In the genomic region with DNA sequence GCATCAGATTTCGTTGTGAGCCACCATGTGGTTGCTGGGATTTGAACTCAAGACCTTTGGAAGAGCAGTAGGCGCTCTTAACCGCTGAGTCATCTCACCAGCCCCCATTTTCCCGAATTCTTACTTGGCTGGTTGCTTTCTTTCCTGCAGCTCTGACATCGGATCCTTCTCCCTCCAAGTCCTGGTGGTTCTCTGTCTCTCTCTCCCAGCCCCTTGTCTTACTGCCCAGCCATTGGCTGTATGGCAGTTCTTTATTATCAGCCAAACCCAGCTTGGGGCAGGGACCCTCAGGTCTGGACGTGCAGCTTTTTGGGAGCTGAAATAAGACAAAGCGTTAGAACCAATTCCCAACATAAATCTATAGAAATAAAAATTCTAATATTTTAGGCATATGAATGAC, we compare ENCODE assay signal across 23 mouse cellular contexts. TPM values are rescaled to one million over a fixed set of nuclear protein-coding genes. Genes with fewer than 3 reads are reported as not detected.
A peak's percentile ranks its signal among the peaks of the same experiment; 100 is the strongest.
DNase-seq lines count a peak whose midpoint lies in the region; ATAC-seq lines count a peak whose summit lies in the region.
"Had no signal": no experiment of that assay in that cellular context is flagged by ENCODE, and none has a peak within 500 bp of the region (broad histone marks: within the 10 kb centered on the region; RNA-seq: fewer than 3 reads in every experiment).

No protein-coding gene starts in this region.

- H3K4me3 ChIP-seq in megakaryocyte, embryonic 14.5 days (replicated peaks), result peak overlapping the region; percentile 50
- H3K4me3 ChIP-seq in liver, embryonic 15.5 days (replicated peaks), result no peak overlapping the region
- no peak overlapping the region for H3K4me3 ChIP-seq in hindbrain, embryonic 14.5 days (replicated peaks; ENCODE audit: low read length)
- H3K4me3 ChIP-seq: embryonic facial prominence, embryonic 15.5 days; forebrain, embryonic 12.5 days; gastrocnemius, adult 2 months; left cerebral cortex, adult 2 months; limb, embryonic 10.5 days; midbrain, embryonic 12.5 days; neural tube, embryonic 12.5 days had no signal

- intact Hi-C loops in gastrocnemius, postnatal 36 days (cut with DNase I), result loop anchor here (5.0 kb wide), 1 partner anchor 103 kb away; no protein-coding TSS in a partner anchor

- no peaks in the 10 kb centered on the region for H3K27me3 ChIP-seq in megakaryocyte, embryonic 14.5 days (replicated peaks)
- no peaks in the 10 kb centered on the region for H3K27me3 ChIP-seq in liver, embryonic 15.5 days
- no peaks in the 10 kb centered on the region for H3K27me3 ChIP-seq in hindbrain, embryonic 14.5 days (ENCODE audit: control insufficient read depth, insufficient read depth, low read length)
- H3K27me3 ChIP-seq: CH12.LX; embryonic facial prominence, embryonic 15.5 days; forebrain, embryonic 12.5 days; midbrain, embryonic 12.5 days; neural tube, embryonic 12.5 days had no signal

- ATAC-seq in megakaryocyte, adult 5-6 weeks (ENCODE audit: poor library complexity, severe bottlenecking), result no peak
- 0 out of 2 replicates have a peak, but pooled peaks have one; percentile 15 for ATAC-seq in erythroid progenitor cell, adult 5-6 weeks (replicated peaks; ENCODE audit: low FRiP score, poor library complexity, severe bottlenecking)
- ATAC-seq in liver, embryonic 15.5 days (ENCODE audit: insufficient read depth), result peak; percentile 76
- ATAC-seq in hindbrain, embryonic 14.5 days (ENCODE audit: low FRiP score), result no peak

- no peak overlapping the region for H3K9ac ChIP-seq in liver, embryonic 15.5 days
- no peak overlapping the region for H3K9ac ChIP-seq in hindbrain, embryonic 14.5 days
- H3K9ac ChIP-seq: embryonic facial prominence, embryonic 15.5 days; forebrain, embryonic 12.5 days; midbrain, embryonic 12.5 days; neural tube, embryonic 12.5 days had no signal

- H3K36me3 ChIP-seq in megakaryocyte, embryonic 14.5 days (replicated peaks; ENCODE audit: low read length), result peaks cover 61% of the 10 kb centered on the region
- H3K36me3 ChIP-seq in liver, embryonic 15.5 days (replicated peaks), result peaks cover 33% of the 10 kb centered on the region
- peaks cover 73% of the 10 kb centered on the region for H3K36me3 ChIP-seq in hindbrain, embryonic 14.5 days (replicated peaks; ENCODE audit: control insufficient read depth, insufficient read depth)

- H3K27ac ChIP-seq in liver, embryonic 15.5 days (replicated peaks), result peak overlapping the region; percentile 82
- H3K27ac ChIP-seq in hindbrain, embryonic 14.5 days, result no peak overlapping the region
- H3K27ac ChIP-seq: embryonic facial prominence, embryonic 15.5 days; forebrain, embryonic 12.5 days; gastrocnemius, adult 2 months; left cerebral cortex, adult 2 months; limb, embryonic 10.5 days; midbrain, embryonic 12.5 days; neural tube, embryonic 12.5 days had no signal

- DNase-seq in hindbrain, embryonic 14.5 days (ENCODE audit: low spot score), result no peak
- no peak for DNase-seq in gastrocnemius, postnatal 36 days
- no peak for DNase-seq in thymus, postnatal 4 days
- DNase-seq: adrenal gland, postnatal 25 days; cerebellum, adult 11-12 months; cerebellum, postnatal 14 days; gastrocnemius, adult 2 months; heart, adult 18-20 months; kidney, adult 18-20 months; layer of hippocampus, adult 9-11 months; lung, adult 2 months; right cerebral cortex, adult 18-20 months had no signal

- peak overlapping the region; percentile 42 for H3K4me2 ChIP-seq in liver, embryonic 15.5 days
- H3K4me2 ChIP-seq in hindbrain, embryonic 14.5 days (replicated peaks), result no peak overlapping the region
- H3K4me2 ChIP-seq: embryonic facial prominence, embryonic 15.5 days; forebrain, embryonic 12.5 days; midbrain, embryonic 12.5 days; neural tube, embryonic 12.5 days had no signal

- H3K4me1 ChIP-seq in megakaryocyte, embryonic 14.5 days, result peaks cover 52% of the 10 kb centered on the region
- H3K4me1 ChIP-seq in liver, embryonic 15.5 days (replicated peaks), result peaks cover 52% of the 10 kb centered on the region
- no peaks in the 10 kb centered on the region for H3K4me1 ChIP-seq in hindbrain, embryonic 14.5 days (replicated peaks; ENCODE audit: control insufficient read depth, insufficient read depth, low read length)
- H3K4me1 ChIP-seq: embryonic facial prominence, embryonic 15.5 days; forebrain, embryonic 12.5 days; limb, embryonic 10.5 days; midbrain, embryonic 12.5 days; neural tube, embryonic 12.5 days had no signal

- WGBS in liver, embryonic 15.5 days (ENCODE audit: insufficient replicate concordance), result 17% methylated on average over 7 of the region's 7 CpGs
- 97% methylated on average over 7 of the region's 7 CpGs for WGBS in hindbrain, embryonic 14.5 days

- H3K9me3 ChIP-seq in megakaryocyte, embryonic 14.5 days, result peaks cover 6% of the 10 kb centered on the region
- no peaks in the 10 kb centered on the region for H3K9me3 ChIP-seq in liver, embryonic 15.5 days (replicated peaks)
- no peaks in the 10 kb centered on the region for H3K9me3 ChIP-seq in hindbrain, embryonic 14.5 days (ENCODE audit: control insufficient read depth, low read length)
- H3K9me3 ChIP-seq: embryonic facial prominence, embryonic 15.5 days; limb, embryonic 10.5 days; neural tube, embryonic 12.5 days had no signal

RNA-seq across cellular contexts. Expression of a gene that starts 21.5 kb away (rescaled TPM):
- 0.89 and 1.7 TPM in 2 replicates for polyA plus RNA-seq in megakaryocyte, embryonic 14.5 days (2012; ENCODE audit: insufficient read depth, low replicate concordance)
- 28.0 and 34.6 TPM in 2 replicates for total RNA-seq in megakaryocyte, adult 5-6 weeks (2015)
- total RNA-seq in megakaryocyte, adult 5-6 weeks (2017), result 30.3 and 30.5 TPM in 2 replicates
- total RNA-seq in erythroid progenitor cell, adult 5-6 weeks (2015; ENCODE audit: low replicate concordance), result 19.8 and 36.0 TPM in 2 replicates
- total RNA-seq in erythroid progenitor cell, adult 5-6 weeks (2017; ENCODE audit: low replicate concordance), result 24.9 and 31.7 TPM in 2 replicates
- 10.2 and 10.8 TPM in 2 replicates for polyA plus RNA-seq in liver, embryonic 15.5 days (2015; fragmentation: Nextera tagmentation; extraction: Ambion mirVana)
- 19.7 and 21.3 TPM in 2 replicates for polyA plus RNA-seq in hindbrain, embryonic 14.5 days (2014; fragmentation: Nextera tagmentation; extraction: Ambion mirVana)
- total RNA-seq in gastrocnemius, postnatal 36 days (2021), result 1 to 10 TPM; 7.3 to 7.4 TPM

RNA-seq across cellular contexts. Expression of a gene that starts 42.7 kb away (rescaled TPM):
- 135 and 173 TPM in 2 replicates for polyA plus RNA-seq in megakaryocyte, embryonic 14.5 days (2012; ENCODE audit: insufficient read depth, low replicate concordance)
- total RNA-seq in megakaryocyte, adult 5-6 weeks (2015), result 304 and 335 TPM in 2 replicates
- total RNA-seq in megakaryocyte, adult 5-6 weeks (2017), result 83.1 and 91.3 TPM in 2 replicates
- 95.1 and 143 TPM in 2 replicates for total RNA-seq in erythroid progenitor cell, adult 5-6 weeks (2015; ENCODE audit: low replicate concordance)
- 17.3 and 44.2 TPM in 2 replicates for total RNA-seq in erythroid progenitor cell, adult 5-6 weeks (2017; ENCODE audit: low replicate concordance)
- 154 and 158 TPM in 2 replicates for polyA plus RNA-seq in liver, embryonic 15.5 days (2015; fragmentation: Nextera tagmentation; extraction: Ambion mirVana)
- 549 and 555 TPM in 2 replicates for polyA plus RNA-seq in hindbrain, embryonic 14.5 days (2014; fragmentation: Nextera tagmentation; extraction: Ambion mirVana)
- total RNA-seq in gastrocnemius, postnatal 36 days (2021), result 10 to 100 TPM; 28.0 to 28.4 TPM

Comparison
In these comparisons a context has a peak if more than half of its experiments do, and no peak if none do; other contexts are left out.
1. ATAC-seq: peak in erythroid progenitor cell, adult 5-6 weeks (single experiment) and liver, embryonic 15.5 days (single experiment); none in megakaryocyte, adult 5-6 weeks (single experiment) and hindbrain, embryonic 14.5 days (single experiment).